Mouse (Mus musculus) forebrain, embryonic 12.5 days (tissue): ENCODE results near the gene Kcnj8. TPM values are rescaled to one million over a fixed set of nuclear protein-coding genes. Genes with fewer than 3 reads are reported as not detected.

Experiments used
- ATAC-seq: fragments of 200-750 bp; cut with Nextera tagmentation; 2 replicates; pipeline ENCODE4 v1.8.0; 2017; ENCODE audit warnings: moderate TSS enrichment; ENCODE audit not compliant: low FRiP score
- H3K27ac ChIP-seq: fragments of 300-500 bp; sonication (generic); 2 replicates; pipeline ENCODE4 v1.5.1; 2016; ENCODE audit warnings: mild to moderate bottlenecking
- H3K27me3 ChIP-seq: fragments of 300-500 bp; sonication (generic); 2 replicates; pipeline ENCODE4 v1.6.1; 2016; ENCODE audit warnings: mild to moderate bottlenecking
- H3K36me3 ChIP-seq: fragments of 300-500 bp; sonication (generic); replicated peaks from 2 replicates; pipeline ENCODE4 v1.6.1; 2016; ENCODE audit warnings: mild to moderate bottlenecking
- H3K4me1 ChIP-seq: fragments of 300-500 bp; sonication (generic); 2 replicates; pipeline ENCODE4 v1.6.1; 2016
- H3K4me2 ChIP-seq: fragments of 300-500 bp; sonication (generic); 2 replicates; pipeline ENCODE4 v1.6.1; 2016; ENCODE audit warnings: mild to moderate bottlenecking, moderate library complexity
- H3K4me3 ChIP-seq: fragments of 300-500 bp; sonication (generic); replicated peaks from 2 replicates; pipeline ENCODE4 v1.5.1; 2016; ENCODE audit warnings: mild to moderate bottlenecking
- H3K9ac ChIP-seq: fragments of 300-500 bp; sonication (generic); 2 replicates; pipeline ENCODE4 v1.6.1; 2016; ENCODE audit warnings: mild to moderate bottlenecking
- H3K9me3 ChIP-seq: fragments of 300-500 bp; sonication (generic); 2 replicates; pipeline ENCODE4 v1.6.1; 2016
- WGBS: fragments of 180-500 bp; shearing (Covaris S2); methylation state at CpG from one replicate; pipeline ENCODE4 v1.1.7; 2016; 5-methylcytosine and 5-hydroxymethylcytosine counted together
- polyA plus RNA-seq: library from polyadenylated mRNA; unstranded; fragments of >200 nt; fragmentation: Nextera tagmentation; extraction: Ambion mirVana; gene quantifications from 2 replicates; pipeline ENCODE4 v1.2.1, GENCODE M21; 2016

Gene Kcnj8
- polyA plus RNA-seq, 1 experiment from 2014 or later: 5.5 TPM

DNA sequence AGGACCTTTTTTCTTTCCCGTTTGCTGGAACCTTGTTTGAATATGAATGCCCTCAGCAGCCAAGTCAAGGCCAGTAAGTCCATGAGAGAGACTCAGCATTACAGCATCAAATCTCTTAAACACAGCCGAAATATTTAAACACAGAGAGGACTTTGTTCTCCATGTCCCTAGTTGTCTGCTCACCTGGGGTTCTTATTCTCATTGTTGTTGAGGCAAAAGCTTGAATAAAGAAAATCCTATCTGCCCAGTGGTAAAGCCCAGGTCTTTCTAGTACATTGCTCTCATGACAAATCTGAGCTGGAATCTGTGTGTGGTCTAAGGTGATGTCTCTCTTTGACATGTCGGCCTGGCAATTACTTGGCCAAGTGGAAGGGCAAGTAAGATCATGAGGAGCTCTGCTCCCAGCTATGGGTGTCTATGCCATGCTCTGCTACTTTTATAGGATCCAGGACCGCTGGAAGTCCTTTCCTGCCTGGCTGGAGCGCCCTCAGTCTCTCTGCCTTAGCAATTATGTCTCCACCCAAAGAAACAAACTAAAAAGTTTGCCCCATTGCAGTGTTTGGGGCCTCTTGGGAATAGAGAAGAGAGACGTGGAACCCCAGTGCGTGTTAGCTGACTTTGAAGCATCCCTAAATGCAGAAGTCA, 2.6 kb downstream of the Kcnj8 start:
- Histone ChIP-seq H3K4me2 (no peak overlapping the region), H3K4me3 (no peak overlapping the region), H3K4me1 (peaks cover 21% of the 10 kb centered on the region), H3K27ac (no peak overlapping the region), H3K36me3 (no peaks in the 10 kb centered on the region), H3K9me3 (no peaks in the 10 kb centered on the region), H3K27me3 (peaks cover 61% of the 10 kb centered on the region), H3K9ac (no peak overlapping the region)
- WGBS: 37% methylated on average over 7 of the region's 7 CpGs
- no peak for ATAC-seq

DNA sequence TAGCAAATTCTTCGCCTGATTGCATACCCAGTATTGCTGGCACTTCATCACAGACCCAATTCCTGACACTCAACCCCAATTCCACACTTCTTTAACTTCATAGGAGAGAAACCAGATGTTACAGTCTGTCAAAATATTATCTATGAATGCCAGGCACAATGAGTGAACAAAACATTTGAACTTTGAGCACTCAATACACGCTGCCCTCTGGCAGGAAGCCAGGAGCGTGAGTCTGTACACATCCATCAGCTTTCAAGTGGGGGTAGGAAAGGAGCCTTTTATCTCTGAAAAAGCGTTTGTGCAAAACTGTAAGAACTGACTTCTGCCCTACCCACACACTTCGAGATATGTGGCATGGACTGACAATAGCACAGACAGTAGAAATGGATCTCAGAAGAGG, 4.0 kb downstream of the Kcnj8 start:
- no peak overlapping the region for H3K4me3 ChIP-seq
- WGBS: 55% methylated on average over 5 of the region's 5 CpGs
- H3K9me3 ChIP-seq: no peaks in the 10 kb centered on the region
- H3K9ac ChIP-seq: no peak overlapping the region
- no peak for ATAC-seq
- H3K27ac ChIP-seq: no peak overlapping the region
- peaks cover 21% of the 10 kb centered on the region for H3K4me1 ChIP-seq
- no peak overlapping the region for H3K4me2 ChIP-seq
- peaks cover 49% of the 10 kb centered on the region for H3K27me3 ChIP-seq
- no peaks in the 10 kb centered on the region for H3K36me3 ChIP-seq

DNA sequence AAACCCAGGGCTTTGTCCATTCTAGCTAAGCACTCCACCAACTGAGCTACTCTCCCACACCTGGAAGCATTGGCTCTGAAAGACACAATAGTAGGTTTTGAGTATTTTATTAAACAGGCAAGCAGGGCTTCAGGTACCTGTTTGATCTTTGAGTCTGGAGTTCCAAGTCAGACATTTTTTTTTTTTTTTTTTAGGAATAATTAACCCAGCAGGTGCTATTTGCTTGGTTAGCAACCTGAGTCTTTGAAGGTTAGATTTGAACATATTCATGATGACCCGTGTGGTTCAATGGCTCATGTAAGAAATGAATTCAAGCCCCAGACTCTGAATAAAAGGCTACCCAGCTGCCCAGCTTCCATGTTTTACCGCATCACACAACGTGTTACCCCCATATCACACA, 6.7 kb downstream of the Kcnj8 start:
- Histone ChIP-seq H3K9me3 (no peaks in the 10 kb centered on the region), H3K4me3 (no peak overlapping the region), H3K4me1 (no peaks in the 10 kb centered on the region), H3K36me3 (no peaks in the 10 kb centered on the region), H3K27ac (no peak overlapping the region), H3K4me2 (no peak overlapping the region), H3K9ac (no peak overlapping the region), H3K27me3 (peaks cover 24% of the 10 kb centered on the region)
- ATAC-seq: no peak
- 93% methylated on average over 3 of the region's 3 CpGs for WGBS

DNA sequence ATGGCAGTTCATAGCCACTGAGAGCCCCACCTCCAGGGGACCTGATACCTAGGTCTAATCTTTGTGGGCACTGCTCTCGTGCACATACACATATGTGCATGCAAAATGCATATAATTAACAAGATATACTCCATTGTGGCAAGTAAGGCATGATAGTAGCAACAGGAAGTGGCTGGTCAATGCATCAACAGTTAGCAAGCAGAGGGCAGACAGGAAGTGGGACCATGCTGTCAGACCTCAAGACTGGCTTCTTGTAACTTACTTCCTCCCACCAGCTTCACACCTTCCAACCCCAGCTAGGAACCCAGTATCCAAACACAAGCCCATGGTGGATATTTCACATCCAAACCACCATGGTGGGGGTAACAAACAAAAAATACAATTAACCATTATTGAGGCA, 10.3 kb downstream of the Kcnj8 start:
- no peaks in the 10 kb centered on the region for H3K4me1 ChIP-seq
- no peak for ATAC-seq
- H3K4me3 ChIP-seq: no peak overlapping the region
- no peaks in the 10 kb centered on the region for H3K36me3 ChIP-seq
- H3K9ac ChIP-seq: no peak overlapping the region
- H3K27ac ChIP-seq: no peak overlapping the region
- 90% methylated on average over 1 of the region's 1 CpGs for WGBS
- H3K9me3 ChIP-seq: no peaks in the 10 kb centered on the region
- 0 out of 2 replicates have a peak, but pooled peaks cover 6% of the 10 kb centered on the region for H3K27me3 ChIP-seq
- H3K4me2 ChIP-seq: no peak overlapping the region

DNA sequence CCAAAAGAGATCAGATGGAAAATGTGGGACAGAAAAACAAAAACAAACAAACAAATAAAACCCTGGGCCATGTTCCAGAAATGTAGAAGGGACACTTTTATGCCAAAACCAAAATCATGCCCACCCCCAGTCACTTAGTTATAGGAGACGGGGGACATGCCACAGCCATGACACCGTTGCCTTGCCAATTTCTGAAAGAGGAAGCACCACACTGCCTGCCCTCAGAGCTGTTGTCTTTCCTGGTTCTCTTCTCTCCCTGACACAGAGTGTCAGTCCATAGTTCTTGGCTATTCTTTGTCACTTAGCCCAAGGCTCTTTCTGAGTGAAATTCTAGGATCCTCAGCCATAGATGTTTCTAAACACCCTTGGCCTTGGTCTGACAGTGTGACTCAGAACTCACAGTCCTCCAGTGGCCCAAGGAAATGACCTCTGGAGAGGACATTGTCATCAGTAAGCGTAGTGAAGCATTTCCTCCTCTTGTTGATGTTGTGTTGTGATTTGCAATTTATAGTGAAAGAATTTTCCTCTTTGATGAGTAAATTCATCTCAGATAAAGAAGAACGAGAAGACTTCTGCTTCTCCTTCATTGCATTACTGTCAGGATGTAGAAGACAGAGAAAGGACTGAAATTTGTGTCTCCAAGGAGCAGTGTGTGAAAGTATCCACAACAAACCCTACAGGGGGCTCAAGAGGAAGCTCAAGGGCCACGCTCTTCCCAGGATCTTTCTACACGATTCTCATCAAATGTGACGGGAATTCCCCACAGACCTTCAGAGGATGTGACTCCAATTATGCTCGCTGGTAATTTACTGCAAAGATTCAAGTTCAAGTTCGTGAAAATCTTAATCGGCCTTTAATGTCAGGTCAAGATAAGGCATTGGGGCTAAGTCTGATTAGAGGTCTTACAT, 12.4 kb downstream of the Kcnj8 start:
- Histone ChIP-seq H3K9ac (no peak overlapping the region), H3K36me3 (no peaks in the 10 kb centered on the region), H3K4me2 (no peak overlapping the region), H3K4me3 (no peak overlapping the region), H3K27me3 (0 out of 2 replicates have a peak, but pooled peaks cover 3% of the 10 kb centered on the region), H3K4me1 (no peaks in the 10 kb centered on the region), H3K27ac (no peak overlapping the region), H3K9me3 (no peaks in the 10 kb centered on the region)
- 86% methylated on average over 10 of the region's 10 CpGs for WGBS
- no peak for ATAC-seq

DNA sequence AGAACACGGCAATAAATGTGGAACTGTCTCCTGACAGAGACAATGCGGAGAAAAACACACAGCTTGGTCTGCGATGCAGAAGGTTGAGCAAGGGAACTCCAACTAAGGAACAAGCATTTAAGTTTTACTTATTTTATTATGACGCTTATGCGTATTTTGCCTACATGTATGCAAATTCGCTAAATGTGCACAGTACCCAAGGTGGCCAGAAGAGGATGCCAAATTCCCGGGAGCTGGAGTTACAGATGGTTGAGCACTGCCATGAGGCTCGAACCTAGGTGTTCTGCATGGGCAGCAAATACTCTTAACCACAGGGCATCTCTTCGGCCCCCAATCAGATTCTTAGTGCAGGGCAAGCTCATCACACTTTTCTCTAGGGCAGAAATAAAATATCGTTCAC, 13.3 kb downstream of the Kcnj8 start:
- no peak for ATAC-seq
- H3K36me3 ChIP-seq: no peaks in the 10 kb centered on the region
- H3K27me3 ChIP-seq: 0 out of 2 replicates have a peak, but pooled peaks cover 3% of the 10 kb centered on the region
- H3K4me2 ChIP-seq: no peak overlapping the region
- H3K4me1 ChIP-seq: no peaks in the 10 kb centered on the region
- WGBS: 79% methylated on average over 10 of the region's 10 CpGs
- no peak overlapping the region for H3K27ac ChIP-seq
- no peaks in the 10 kb centered on the region for H3K9me3 ChIP-seq
- H3K4me3 ChIP-seq: no peak overlapping the region
- no peak overlapping the region for H3K9ac ChIP-seq

DNA sequence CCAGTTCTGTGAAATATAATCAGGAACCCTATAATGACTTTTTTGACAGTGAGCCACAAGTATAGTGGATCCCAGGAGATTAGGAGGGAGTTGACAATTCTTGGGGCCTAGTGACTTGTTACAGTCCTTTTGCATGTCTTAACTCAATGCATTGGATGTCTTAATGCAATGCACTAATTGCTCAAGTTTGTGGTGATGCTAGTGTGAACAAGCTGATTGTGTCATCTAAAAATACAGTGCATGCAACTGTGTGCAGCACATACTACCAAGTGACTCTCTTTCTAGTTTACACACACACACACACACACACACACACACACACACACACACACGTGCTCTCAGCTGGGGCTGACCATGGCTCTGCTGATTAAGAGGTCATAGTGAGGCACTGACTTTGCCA, 15.4 kb downstream of the Kcnj8 start:
- no peak overlapping the region for H3K27ac ChIP-seq
- no peaks in the 10 kb centered on the region for H3K4me1 ChIP-seq
- H3K36me3 ChIP-seq: no peaks in the 10 kb centered on the region
- no peak overlapping the region for H3K4me3 ChIP-seq
- no peak for ATAC-seq
- H3K27me3 ChIP-seq: 0 out of 2 replicates have a peak, but pooled peaks cover 3% of the 10 kb centered on the region
- H3K9ac ChIP-seq: no peak overlapping the region
- H3K9me3 ChIP-seq: no peaks in the 10 kb centered on the region
- H3K4me2 ChIP-seq: no peak overlapping the region
- WGBS: 56% methylated on average over 1 of the region's 1 CpGs

DNA sequence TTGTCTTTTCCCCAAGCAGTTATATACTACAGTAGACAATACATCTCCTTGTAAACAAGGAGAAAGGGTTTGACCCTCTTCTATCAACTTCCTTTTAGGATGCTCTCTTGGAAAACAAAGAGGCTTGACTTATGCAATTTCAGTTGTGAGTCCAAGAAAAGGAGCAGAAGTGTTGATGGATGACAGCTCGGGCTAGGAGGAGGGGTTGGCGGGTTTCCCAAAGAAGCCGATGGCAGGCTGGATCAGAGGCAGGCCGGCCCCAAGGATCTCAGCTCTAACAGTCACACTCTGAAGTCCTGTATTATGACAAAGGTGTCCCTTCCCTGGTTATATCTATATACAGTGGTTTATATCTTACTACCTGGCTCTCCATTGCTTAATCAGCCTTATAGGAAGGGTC, 19.9 kb downstream of the Kcnj8 start:
- Histone ChIP-seq H3K36me3 (no peaks in the 10 kb centered on the region), H3K4me1 (no peaks in the 10 kb centered on the region), H3K4me3 (no peak overlapping the region), H3K27ac (no peak overlapping the region), H3K27me3 (no peaks in the 10 kb centered on the region), H3K4me2 (no peak overlapping the region), H3K9me3 (no peaks in the 10 kb centered on the region), H3K9ac (no peak overlapping the region)
- 88% methylated on average over 4 of the region's 4 CpGs for WGBS
- ATAC-seq: no peak

DNA sequence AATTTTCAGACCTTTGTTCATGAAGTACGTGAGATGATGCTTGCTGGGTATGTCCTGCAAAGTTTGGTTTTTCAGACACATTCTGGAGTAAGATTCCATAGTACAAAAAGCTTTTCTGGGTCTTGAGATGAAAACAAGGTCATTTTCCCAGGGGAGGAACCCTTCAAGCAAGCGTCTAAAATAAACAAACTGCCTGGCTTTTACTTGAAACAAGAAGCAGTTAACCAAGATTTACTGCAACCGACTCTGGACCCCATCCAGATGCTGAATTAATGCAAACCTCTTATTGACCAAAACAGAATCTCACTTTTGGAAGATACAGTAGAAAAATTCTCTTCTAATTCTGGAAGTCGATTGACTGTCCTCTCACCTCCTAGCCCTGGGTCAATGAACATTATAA, 20.5 kb downstream of the Kcnj8 start:
- Histone ChIP-seq H3K27me3 (no peaks in the 10 kb centered on the region), H3K36me3 (no peaks in the 10 kb centered on the region), H3K27ac (no peak overlapping the region), H3K4me1 (no peaks in the 10 kb centered on the region), H3K9ac (no peak overlapping the region), H3K4me3 (no peak overlapping the region), H3K9me3 (no peaks in the 10 kb centered on the region), H3K4me2 (no peak overlapping the region)
- WGBS: 78% methylated on average over 4 of the region's 4 CpGs
- no peak for ATAC-seq

DNA sequence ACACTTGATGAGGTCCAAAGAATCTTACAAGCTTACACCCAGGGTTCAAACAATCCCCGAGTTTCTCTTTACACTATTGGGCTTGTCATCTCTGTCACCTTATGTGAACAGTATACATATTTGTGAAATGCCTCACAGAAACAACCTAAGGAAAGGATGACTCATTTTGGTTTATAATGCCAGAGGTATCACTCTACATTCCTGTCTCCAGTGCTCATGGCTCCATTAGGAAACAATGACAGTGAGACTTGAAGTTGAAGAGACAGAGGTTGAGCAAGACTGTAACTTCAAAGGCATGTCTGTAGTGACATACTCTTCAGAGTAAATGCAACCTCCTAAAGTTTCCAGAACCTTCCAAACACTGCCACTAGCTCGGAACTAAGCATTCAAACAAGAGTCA, 23.0 kb downstream of the Kcnj8 start:
- no peak for ATAC-seq
- H3K4me3 ChIP-seq: no peak overlapping the region
- no peaks in the 10 kb centered on the region for H3K36me3 ChIP-seq
- no peak overlapping the region for H3K4me2 ChIP-seq
- no peaks in the 10 kb centered on the region for H3K9me3 ChIP-seq
- no peak overlapping the region for H3K27ac ChIP-seq
- WGBS: 92% methylated on average over 2 of the region's 2 CpGs
- no peaks in the 10 kb centered on the region for H3K27me3 ChIP-seq
- H3K4me1 ChIP-seq: no peaks in the 10 kb centered on the region
- H3K9ac ChIP-seq: no peak overlapping the region

DNA sequence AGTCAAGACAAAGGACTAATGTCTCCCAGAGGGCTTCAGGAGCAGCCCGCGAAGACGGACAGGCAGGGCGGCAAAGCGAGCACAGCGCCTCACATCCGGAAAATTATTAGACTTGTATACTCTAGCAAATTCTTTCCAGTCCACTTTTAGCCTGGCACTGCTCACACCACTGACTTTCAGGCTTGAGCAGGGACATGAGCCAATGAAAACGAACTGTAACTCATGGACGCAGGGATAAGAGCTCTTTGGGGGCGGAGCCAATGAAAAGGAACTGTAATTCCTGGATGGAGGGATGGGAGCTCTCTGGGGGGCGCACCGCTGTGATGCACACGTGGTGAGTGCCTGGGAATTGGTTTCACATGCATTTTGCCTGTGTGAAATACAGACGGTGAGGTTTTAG, 26.3 kb downstream of the Kcnj8 start:
- Histone ChIP-seq H3K4me2 (peak overlapping the region; percentile 32), H3K27me3 (no peaks in the 10 kb centered on the region), H3K4me1 (no peaks in the 10 kb centered on the region), H3K9me3 (no peaks in the 10 kb centered on the region), H3K27ac (no peak overlapping the region), H3K9ac (no peak overlapping the region), H3K4me3 (peak overlapping the region; percentile 8), H3K36me3 (no peaks in the 10 kb centered on the region)
- 56% methylated on average over 14 of the region's 14 CpGs for WGBS
- ATAC-seq: no peak

DNA sequence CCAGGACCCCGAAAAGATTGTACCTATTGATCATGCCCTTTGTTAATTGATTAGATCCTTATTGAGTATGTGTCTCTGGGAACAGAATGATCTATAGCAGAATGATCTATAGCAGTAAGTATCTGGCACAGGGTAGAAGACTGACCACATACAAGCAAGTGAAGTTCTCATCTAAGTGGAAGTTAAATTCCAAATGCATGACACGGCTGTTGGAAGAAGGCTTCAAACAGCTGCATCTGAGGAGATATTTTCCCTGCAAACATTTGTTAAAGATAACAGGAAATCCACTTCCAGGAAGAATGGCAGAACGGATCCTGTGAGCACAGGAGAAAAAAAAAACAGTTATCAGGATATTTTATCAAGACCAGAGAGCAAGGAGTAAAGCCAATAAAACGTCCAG, 27.8 kb downstream of the Kcnj8 start:
- ATAC-seq: no peak
- 84% methylated on average over 4 of the region's 4 CpGs for WGBS
- H3K9me3 ChIP-seq: no peaks in the 10 kb centered on the region
- H3K27me3 ChIP-seq: no peaks in the 10 kb centered on the region
- H3K4me3 ChIP-seq: no peak overlapping the region
- H3K9ac ChIP-seq: no peak overlapping the region
- H3K4me1 ChIP-seq: no peaks in the 10 kb centered on the region
- no peak overlapping the region for H3K27ac ChIP-seq
- no peak overlapping the region for H3K4me2 ChIP-seq
- H3K36me3 ChIP-seq: no peaks in the 10 kb centered on the region

DNA sequence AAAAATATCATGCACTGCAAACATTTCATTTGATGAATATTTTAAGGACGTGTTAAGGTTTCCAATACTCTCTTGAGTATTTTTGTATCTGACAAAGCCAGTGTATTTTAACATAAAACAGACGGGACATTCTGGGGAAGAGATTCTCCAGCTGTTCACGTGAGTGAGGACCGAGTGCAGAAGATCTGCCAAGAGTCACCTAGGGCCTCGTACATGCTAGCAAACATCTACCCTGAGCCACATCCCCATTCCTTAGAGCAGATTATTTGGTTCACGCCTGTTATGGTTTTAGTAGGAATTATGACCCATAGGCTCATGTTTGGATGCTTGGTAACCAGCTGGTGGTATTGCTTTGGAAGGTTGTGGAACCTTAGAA, 28.6 kb downstream of the Kcnj8 start:
- ATAC-seq: no peak
- no peak overlapping the region for H3K4me3 ChIP-seq

More for the DNA sequence above, 28.6 kb downstream of the Kcnj8 start:
- Histone ChIP-seq H3K36me3 (no peaks in the 10 kb centered on the region), H3K9ac (no peak overlapping the region), H3K27ac (no peak overlapping the region), H3K4me2 (no peak overlapping the region), H3K9me3 (no peaks in the 10 kb centered on the region), H3K27me3 (no peaks in the 10 kb centered on the region), H3K4me1 (no peaks in the 10 kb centered on the region)
- WGBS: 91% methylated on average over 6 of the region's 6 CpGs
